Comparison of ENCODE assay signal across 27 mouse cellular contexts in genomic region chr1:136893162-136893561, GRCm38 (mm10).
"Had no signal": no experiment of that assay in that cellular context is flagged by ENCODE, and none has a peak within 500 bp of the region (broad histone marks: within the 10 kb centered on the region; RNA-seq: fewer than 3 reads in every experiment).

No protein-coding gene starts in this region.

- H3K27me3 ChIP-seq: heart, embryonic 12.5 days; hindbrain, embryonic 12.5 days; liver, embryonic 13.5 days had no signal

- H3K4me3 ChIP-seq: gastrocnemius, adult 2 months; heart, embryonic 10.5 days; heart, embryonic 12.5 days; hindbrain, embryonic 10.5 days; hindbrain, embryonic 12.5 days; kidney, embryonic 15.5 days; left cerebral cortex, adult 2 months; limb, embryonic 10.5 days; limb, embryonic 12.5 days; liver, embryonic 13.5 days had no signal

- H3K27ac ChIP-seq: gastrocnemius, adult 2 months; heart, embryonic 10.5 days; hindbrain, embryonic 10.5 days; hindbrain, embryonic 12.5 days; hindbrain, embryonic 14.5 days; kidney, embryonic 15.5 days; kidney, postnatal 0 days; left cerebral cortex, adult 2 months; limb, embryonic 10.5 days; limb, embryonic 12.5 days; liver, embryonic 13.5 days had no signal

- H3K9ac ChIP-seq: heart, embryonic 12.5 days; hindbrain, embryonic 12.5 days; hindbrain, embryonic 14.5 days; kidney, embryonic 15.5 days; limb, embryonic 12.5 days; liver, embryonic 13.5 days had no signal

- H3K36me3 ChIP-seq: heart, embryonic 10.5 days; heart, embryonic 12.5 days; hindbrain, embryonic 10.5 days; hindbrain, embryonic 12.5 days; kidney, embryonic 15.5 days; limb, embryonic 10.5 days; limb, embryonic 12.5 days; liver, embryonic 13.5 days had no signal

- H3K4me2 ChIP-seq: heart, embryonic 12.5 days; hindbrain, embryonic 12.5 days; hindbrain, embryonic 14.5 days; kidney, embryonic 15.5 days; limb, embryonic 12.5 days; liver, embryonic 11.5 days; liver, embryonic 13.5 days had no signal

- H3K9me3 ChIP-seq: heart, embryonic 10.5 days; heart, embryonic 12.5 days; hindbrain, embryonic 10.5 days; hindbrain, embryonic 12.5 days; kidney, embryonic 15.5 days; limb, embryonic 10.5 days; limb, embryonic 12.5 days; liver, embryonic 13.5 days had no signal

- DNase-seq: gastrocnemius, adult 2 months; gastrocnemius, postnatal 10 days; gastrocnemius, postnatal 25 days; heart, adult 18-20 months; heart, postnatal 10 days; heart, postnatal 4 days; kidney, adult 11 months; kidney, adult 2 months; kidney, adult 9 months; kidney, postnatal 14 days; kidney, postnatal 36 days; layer of hippocampus, adult 9-11 months; liver; liver, embryonic 13.5 days had no signal

- H3K4me1 ChIP-seq: heart, embryonic 12.5 days; hindbrain, embryonic 12.5 days had no signal

- ATAC-seq: hindbrain, embryonic 16.5 days; inflammation-experienced regulatory T-cells, adult 6 months had no signal
